Mouse (Mus musculus) lung, embryonic 15.5 days (tissue): ENCODE measurements around the gene Anp32a. TPM values are rescaled to one million over a fixed set of nuclear protein-coding genes. Genes with fewer than 3 reads are reported as not detected.

Experiments used
- ATAC-seq: fragments of 200-750 bp; cut with Nextera tagmentation; 2 replicates; pipeline ENCODE4 v1.8.0; 2017; ENCODE audit warnings: moderate number of reproducible peaks, borderline replicate concordance; ENCODE audit not compliant: low FRiP score, low TSS enrichment; ENCODE audit errors: extremely low read depth
- H3K27ac ChIP-seq: fragments of 300-500 bp; sonication (generic); 2 replicates; pipeline ENCODE4 v1.5.1; 2015; ENCODE audit warnings: moderate library complexity, mild to moderate bottlenecking, inconsistent platforms
- H3K27me3 ChIP-seq: fragments of 300-500 bp; sonication (generic); 2 replicates; pipeline ENCODE4 v1.6.1; 2015; ENCODE audit warnings: inconsistent platforms
- H3K36me3 ChIP-seq: fragments of 300-500 bp; sonication (generic); 2 replicates; pipeline ENCODE4 v1.6.1; 2015; ENCODE audit warnings: inconsistent platforms
- H3K4me1 ChIP-seq: fragments of 300-500 bp; sonication (generic); 2 replicates; pipeline ENCODE4 v1.6.1; 2015; ENCODE audit warnings: inconsistent platforms
- H3K4me2 ChIP-seq: fragments of 300-500 bp; sonication (generic); 2 replicates; pipeline ENCODE4 v1.6.1; 2015; ENCODE audit warnings: inconsistent platforms, mild to moderate bottlenecking, moderate library complexity
- H3K4me3 ChIP-seq: fragments of 300-500 bp; sonication (generic); 2 replicates; pipeline ENCODE4 v1.5.1; 2015; ENCODE audit warnings: mild to moderate bottlenecking, inconsistent platforms
- H3K9ac ChIP-seq: fragments of 300-500 bp; sonication (generic); 2 replicates; pipeline ENCODE4 v1.6.1; 2015; ENCODE audit warnings: inconsistent platforms
- H3K9me3 ChIP-seq: fragments of 300-500 bp; sonication (generic); 2 replicates; pipeline ENCODE4 v1.6.1; 2016; ENCODE audit warnings: inconsistent platforms
- WGBS: fragments of 180-500 bp; shearing (Covaris S2); methylation state at CpG from one replicate; pipeline ENCODE4 v1.1.7; 2015; 5-methylcytosine and 5-hydroxymethylcytosine counted together
- polyA plus RNA-seq: library from polyadenylated mRNA; unstranded; fragments of >200 nt; fragmentation: Nextera tagmentation; extraction: Ambion mirVana; gene quantifications from 2 replicates; pipeline ENCODE4 v1.2.1, GENCODE M21; 2015

Gene Anp32a
- polyA plus RNA-seq, 1 experiment from 2014 or later, result 182 TPM

DNA sequence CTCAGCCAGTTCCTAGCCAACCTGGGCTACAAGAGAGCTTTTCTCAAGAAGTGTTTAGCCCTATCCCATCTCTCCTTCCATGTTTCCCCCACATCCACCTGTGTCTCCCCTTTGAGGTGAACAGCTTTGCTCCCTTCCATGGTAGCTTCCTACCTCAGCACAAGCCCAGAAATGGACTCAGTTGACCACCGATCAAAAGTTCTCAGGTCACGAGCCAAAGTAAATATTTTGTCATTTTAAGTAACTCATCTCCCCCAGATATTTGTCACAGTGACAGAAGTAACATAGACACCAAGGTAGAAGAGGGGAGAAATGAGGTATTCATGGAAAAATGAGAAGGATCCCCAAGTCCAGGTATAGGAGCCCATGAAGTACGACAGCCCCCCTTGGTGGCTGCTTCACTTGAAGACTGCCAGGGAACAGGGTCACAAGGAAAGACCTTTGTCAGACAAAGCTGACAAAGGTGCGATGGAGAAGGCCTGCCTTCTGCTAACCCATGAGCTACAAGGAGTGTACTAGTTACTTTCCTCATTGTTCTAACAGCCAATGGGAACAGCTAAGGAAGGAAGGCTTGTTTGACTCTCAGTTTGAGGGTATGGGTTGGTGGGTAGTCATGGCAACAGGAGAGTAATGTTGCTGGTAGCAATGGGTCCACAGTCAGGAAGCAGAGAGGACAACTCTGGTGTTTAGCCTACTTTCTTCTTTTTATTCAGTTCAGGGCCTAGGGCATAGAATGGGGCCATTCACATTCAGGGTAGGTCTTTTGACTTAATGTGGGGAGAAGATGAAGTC is 44.8 kb downstream of the Anp32a start:
- no peak for ATAC-seq
- H3K9ac ChIP-seq, result no peak overlapping the region
- no peak overlapping the region for H3K4me3 ChIP-seq
- no peak overlapping the region for H3K27ac ChIP-seq
- WGBS, result 73% methylated on average over 4 of the region's 4 CpGs
- no peaks in the 10 kb centered on the region for H3K36me3 ChIP-seq
- H3K27me3 ChIP-seq, result no peaks in the 10 kb centered on the region
- no peaks in the 10 kb centered on the region for H3K9me3 ChIP-seq
- H3K4me1 ChIP-seq, result peaks cover 14% of the 10 kb centered on the region; the same call in 1 of the 2 replicates
- H3K4me2 ChIP-seq, result no peak overlapping the region

GRCm38 (mm10) chr9:62389735-62390134 is 48.6 kb downstream of the Anp32a start:
- Histone ChIP-seq H3K27me3 (no peaks in the 10 kb centered on the region), H3K4me1 (no peaks in the 10 kb centered on the region), H3K9me3 (no peaks in the 10 kb centered on the region), H3K9ac (no peak overlapping the region), H3K4me3 (no peak overlapping the region), H3K36me3 (no peaks in the 10 kb centered on the region), H3K27ac (no peak overlapping the region), H3K4me2 (no peak overlapping the region)
- no peak for ATAC-seq
- 66% methylated on average over 9 of the region's 9 CpGs for WGBS

GRCm38 (mm10) chr9:62393531-62393930 is 52.4 kb downstream of the Anp32a start:
- no peak overlapping the region for H3K4me3 ChIP-seq
- H3K4me1 ChIP-seq, result no peaks in the 10 kb centered on the region
- no peaks in the 10 kb centered on the region for H3K36me3 ChIP-seq
- no peak overlapping the region for H3K9ac ChIP-seq
- H3K27ac ChIP-seq, result no peak overlapping the region
- no peak for ATAC-seq
- H3K9me3 ChIP-seq, result no peaks in the 10 kb centered on the region
- H3K4me2 ChIP-seq, result no peak overlapping the region
- WGBS, result 68% methylated on average over 2 of the region's 2 CpGs
- no peaks in the 10 kb centered on the region for H3K27me3 ChIP-seq

DNA sequence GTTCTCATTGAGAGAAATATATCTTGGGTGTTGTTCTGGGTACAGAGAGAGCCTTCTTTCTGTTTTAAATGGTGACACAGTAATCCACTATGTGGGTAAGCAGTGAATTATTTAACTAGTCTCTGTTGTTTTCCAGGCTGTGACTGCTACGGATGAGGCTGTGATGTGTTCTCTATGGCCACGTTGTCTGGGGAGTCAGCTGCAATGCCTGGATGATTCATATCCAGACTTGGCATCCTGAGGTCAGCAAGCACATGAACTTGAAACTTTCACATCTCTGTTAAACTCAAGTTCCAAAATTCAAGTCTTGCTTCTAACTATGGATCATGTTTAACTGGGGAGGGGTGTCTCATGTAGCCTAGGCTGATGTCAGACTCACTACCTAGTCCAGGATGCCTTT is 53.1 kb downstream of the Anp32a start:
- 46% methylated on average over 2 of the region's 2 CpGs for WGBS
- no peaks in the 10 kb centered on the region for H3K36me3 ChIP-seq
- ATAC-seq, result no peak
- no peak overlapping the region for H3K4me2 ChIP-seq
- H3K4me1 ChIP-seq, result no peaks in the 10 kb centered on the region
- H3K4me3 ChIP-seq, result no peak overlapping the region
- H3K27ac ChIP-seq, result no peak overlapping the region
- no peak overlapping the region for H3K9ac ChIP-seq
- H3K27me3 ChIP-seq, result no peaks in the 10 kb centered on the region
- no peaks in the 10 kb centered on the region for H3K9me3 ChIP-seq

- 0 out of 2 replicates have a peak overlapping the region, but pooled peaks have one; percentile 10 for H3K9ac ChIP-seq
- no peak overlapping the region for H3K4me2 ChIP-seq
- ATAC-seq, result no peak
These were observed 59.6 kb downstream of the Anp32a start for GRCm38 (mm10) chr9:62400531-62401170.

DNA sequence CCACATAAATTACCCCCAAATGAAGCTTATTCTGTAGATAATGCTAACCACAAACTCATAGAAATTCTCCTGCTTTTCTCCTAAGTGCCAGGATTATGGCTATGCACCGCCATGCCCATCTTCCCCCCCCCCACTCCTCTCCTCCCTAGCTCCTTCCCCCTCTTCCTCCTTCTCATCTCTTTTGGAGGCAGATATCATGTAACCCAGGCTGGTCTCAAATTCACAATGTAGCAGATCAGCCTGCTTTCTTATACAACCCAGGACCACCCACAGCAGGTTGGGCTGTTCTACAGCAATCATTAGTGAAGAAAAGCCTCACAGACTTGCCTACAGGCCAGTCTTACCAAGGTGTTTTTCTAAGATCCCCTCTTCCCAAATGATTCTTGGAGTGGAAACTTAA is 60.5 kb downstream of the Anp32a start:
- no peaks in the 10 kb centered on the region for H3K36me3 ChIP-seq
- H3K9ac ChIP-seq, result no peak overlapping the region
- no peaks in the 10 kb centered on the region for H3K9me3 ChIP-seq
- ATAC-seq, result no peak
- H3K27me3 ChIP-seq, result no peaks in the 10 kb centered on the region
- H3K27ac ChIP-seq, result no peak overlapping the region
- WGBS, result 46% methylated on average over 1 of the region's 1 CpGs
- no peak overlapping the region for H3K4me3 ChIP-seq
- no peak overlapping the region for H3K4me2 ChIP-seq
- peaks cover 6% of the 10 kb centered on the region for H3K4me1 ChIP-seq

More at GRCm38 (mm10) chr9:62400531-62401170, 59.6 kb downstream of the Anp32a start:
- WGBS, result 29% methylated on average over 11 of the region's 11 CpGs
- Histone ChIP-seq H3K27me3 (no peaks in the 10 kb centered on the region), H3K4me1 (peaks cover 6% of the 10 kb centered on the region), H3K27ac (no peak overlapping the region), H3K4me3 (no peak overlapping the region), H3K36me3 (no peaks in the 10 kb centered on the region), H3K9me3 (no peaks in the 10 kb centered on the region)

GRCm38 (mm10) chr9:62406423-62407013 is 65.4 kb downstream of the Anp32a start:
- no peaks in the 10 kb centered on the region for H3K4me1 ChIP-seq
- H3K9ac ChIP-seq, result no peak overlapping the region
- H3K9me3 ChIP-seq, result no peaks in the 10 kb centered on the region
- H3K27me3 ChIP-seq, result no peaks in the 10 kb centered on the region
- ATAC-seq, result no peak
- 53% methylated on average over 7 of the region's 7 CpGs for WGBS
- no peak overlapping the region for H3K4me3 ChIP-seq
- H3K36me3 ChIP-seq, result no peaks in the 10 kb centered on the region
- no peak overlapping the region for H3K4me2 ChIP-seq
- H3K27ac ChIP-seq, result no peak overlapping the region

- Histone ChIP-seq H3K9ac (no peak overlapping the region), H3K4me2 (no peak overlapping the region), H3K4me3 (no peak overlapping the region), H3K9me3 (no peaks in the 10 kb centered on the region), H3K36me3 (no peaks in the 10 kb centered on the region), H3K27me3 (no peaks in the 10 kb centered on the region), H3K27ac (no peak overlapping the region), H3K4me1 (0 out of 2 replicates have a peak, but pooled peaks cover 4% of the 10 kb centered on the region)
- no peak for ATAC-seq
- 52% methylated on average over 5 of the region's 5 CpGs for WGBS
These were observed 66.5 kb downstream of the Anp32a start for GRCm38 (mm10) chr9:62407357-62408146.

DNA sequence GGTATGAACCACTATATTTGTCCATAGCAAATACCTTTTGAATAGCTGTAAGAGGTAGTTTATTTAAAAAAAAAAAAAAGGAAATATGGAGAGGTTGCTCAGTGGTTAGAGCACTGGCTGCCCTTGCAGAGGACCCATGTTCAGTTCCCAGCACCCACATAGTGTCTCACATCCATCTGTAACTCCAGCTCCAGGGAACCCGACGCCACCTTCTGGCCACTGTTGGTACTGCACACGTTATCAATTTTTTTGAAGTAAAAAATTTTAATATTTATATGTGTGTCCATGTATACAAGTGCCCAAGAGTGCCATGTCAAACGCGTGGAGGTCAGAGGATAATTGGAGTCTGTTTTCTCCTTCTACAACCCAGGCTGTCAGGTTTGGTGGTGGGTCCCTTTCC is 77.6 kb downstream of the Anp32a start:
- H3K9ac ChIP-seq, result no peak overlapping the region
- no peaks in the 10 kb centered on the region for H3K27me3 ChIP-seq
- no peak overlapping the region for H3K4me3 ChIP-seq
- no peak overlapping the region for H3K4me2 ChIP-seq
- no peak for ATAC-seq
- 58% methylated on average over 5 of the region's 5 CpGs for WGBS
- no peaks in the 10 kb centered on the region for H3K9me3 ChIP-seq
- peaks cover 4% of the 10 kb centered on the region; the same call in 1 of the 2 replicates for H3K36me3 ChIP-seq
- H3K4me1 ChIP-seq, result peaks cover 29% of the 10 kb centered on the region
- no peak overlapping the region for H3K27ac ChIP-seq

DNA sequence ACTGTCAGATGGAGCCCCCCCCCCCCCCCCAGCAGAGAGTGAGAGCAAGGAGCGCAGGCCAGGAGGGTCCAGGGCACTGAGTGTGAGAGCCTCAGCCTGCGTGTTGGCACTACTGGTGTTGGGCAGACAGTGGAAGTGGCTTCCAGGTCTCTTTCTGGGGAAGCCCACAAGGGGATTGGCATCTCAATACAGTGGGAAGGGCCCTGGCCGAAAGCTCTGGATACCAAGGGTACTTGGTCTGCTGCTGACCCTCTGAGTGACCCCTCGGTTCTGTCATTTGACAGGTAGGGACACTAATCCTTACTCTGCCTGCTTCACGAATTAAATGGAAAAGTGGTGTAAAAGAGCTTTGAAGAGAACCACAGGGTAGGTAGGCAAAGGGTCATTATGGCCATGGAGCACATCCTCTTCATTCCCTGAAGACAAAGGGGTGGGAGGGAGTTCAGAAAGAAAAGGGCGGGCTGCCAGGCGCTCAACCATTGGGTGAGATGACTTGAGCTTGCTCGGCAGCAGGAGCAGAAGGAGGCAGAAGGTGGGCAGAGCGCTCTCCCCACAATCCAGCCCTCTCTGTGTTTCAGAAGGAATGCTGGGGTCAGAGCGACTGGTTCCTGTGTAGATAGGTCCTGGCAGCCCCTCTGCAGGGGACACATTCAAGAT is 79.3 kb downstream of the Anp32a start:
- no peak overlapping the region for H3K4me3 ChIP-seq
- H3K4me2 ChIP-seq, result peak overlapping the region; percentile 58
- no peaks in the 10 kb centered on the region for H3K27me3 ChIP-seq
- WGBS, result 59% methylated on average over 10 of the region's 10 CpGs
- peaks cover 23% of the 10 kb centered on the region for H3K4me1 ChIP-seq
- peak; percentile 8; the same call in 1 of the 2 replicates for ATAC-seq
- H3K27ac ChIP-seq, result peak overlapping the region; percentile 75
- no peaks in the 10 kb centered on the region for H3K9me3 ChIP-seq
- H3K9ac ChIP-seq, result peak overlapping the region; percentile 27; the same call in 1 of the 2 replicates
- peaks cover 8% of the 10 kb centered on the region; the same call in 1 of the 2 replicates for H3K36me3 ChIP-seq

DNA sequence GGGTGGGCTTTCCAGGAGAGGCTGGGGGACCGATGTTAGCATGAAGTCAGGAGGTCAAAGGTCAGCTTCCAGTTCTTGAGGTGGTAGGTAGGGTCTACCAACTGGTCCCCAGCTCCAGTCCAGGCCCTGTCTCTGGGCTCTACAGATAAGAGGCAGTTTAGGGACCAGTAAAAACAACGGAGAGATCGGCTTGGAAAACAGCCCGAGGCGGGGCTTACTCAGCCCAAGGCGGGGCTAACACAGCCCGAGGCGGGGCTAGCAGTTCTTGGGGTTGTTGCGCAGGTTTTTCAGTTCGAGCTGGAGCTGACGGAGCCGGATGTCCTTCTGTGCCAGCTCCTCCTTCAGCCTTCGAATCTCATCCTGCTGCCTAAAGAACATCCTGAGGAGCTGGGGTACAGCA is 79.9 kb downstream of the Anp32a start:
- Histone ChIP-seq H3K36me3 (peaks cover 8% of the 10 kb centered on the region; the same call in 1 of the 2 replicates), H3K4me1 (peaks cover 23% of the 10 kb centered on the region), H3K4me2 (peak overlapping the region; percentile 58), H3K9ac (peak overlapping the region; percentile 33), H3K4me3 (peak overlapping the region; percentile 27), H3K27me3 (no peaks in the 10 kb centered on the region), H3K27ac (peak overlapping the region; percentile 75), H3K9me3 (no peaks in the 10 kb centered on the region)
- 4% methylated on average over 13 of the region's 13 CpGs for WGBS
- peak; percentile 83 for ATAC-seq
